Mouse (Mus musculus) layer of hippocampus, postnatal 36 days (tissue): ENCODE measurements at regions not wholly inside any gene's neighbourhood (a gene's known extent, or its start where the extent isn't known, plus 50 kb on each side); places are given as distances from the start of the nearest gene placed in this dataset.
"Not testable (repeated sequence)": the region's sequence is repeated elsewhere in the genome, so short reads cannot be mapped to it uniquely, and the experiment has no call there.

Source experiments
- DNase-seq, 2 experiments: peaks; one replicate each; pipeline ENCODE4 v3.0.0; 2022

GRCm38 (mm10) chr16:30778078-30778477, 178.6 kb downstream of the Fam43a start:
- DNase-seq: no peak

GRCm38 (mm10) chr16:30778945-30779344, 179.4 kb downstream of the Fam43a start:
- no peak for DNase-seq

GRCm38 (mm10) chr16:30784261-30784660, 184.7 kb downstream of the Fam43a start:
- no peak for DNase-seq

GRCm38 (mm10) chr16:30784949-30785348, 185.4 kb downstream of the Fam43a start:
- no peak for DNase-seq

- DNase-seq: no peak
Observed at GRCm38 (mm10) chr16:30786060-30786459, 186.5 kb downstream of the Fam43a start.

- DNase-seq: no peak
Observed at GRCm38 (mm10) chr16:30787351-30787750, 187.8 kb downstream of the Fam43a start.

GRCm38 (mm10) chr16:30788321-30788781, 188.8 kb downstream of the Fam43a start:
- no peak for DNase-seq

- no peak for DNase-seq
Observed at GRCm38 (mm10) chr16:30788944-30789781, 189.6 kb downstream of the Fam43a start.

GRCm38 (mm10) chr16:30790036-30790435, 190.5 kb downstream of the Fam43a start:
- no peak for DNase-seq

- no peak for DNase-seq
Observed at GRCm38 (mm10) chr16:30790551-30791001, 191.1 kb downstream of the Fam43a start.

GRCm38 (mm10) chr16:30791048-30791855, 191.7 kb downstream of the Fam43a start:
- DNase-seq: no peak

- DNase-seq: no peak
Observed at GRCm38 (mm10) chr16:30792738-30793377, 193.3 kb downstream of the Fam43a start.

GRCm38 (mm10) chr16:30793378-30793753, 193.8 kb downstream of the Fam43a start:
- DNase-seq: no peak

GRCm38 (mm10) chr16:30793856-30794255, 194.3 kb downstream of the Fam43a start:
- DNase-seq: no peak

GRCm38 (mm10) chr16:30795501-30795904, 196.0 kb downstream of the Fam43a start:
- no peak for DNase-seq

GRCm38 (mm10) chr16:30796103-30796502, 196.6 kb downstream of the Fam43a start:
- DNase-seq: no peak

- no peak for DNase-seq
Observed at GRCm38 (mm10) chr16:30797006-30797405, 197.5 kb downstream of the Fam43a start.

- no peak for DNase-seq
Observed at GRCm38 (mm10) chr16:30797973-30798471, 198.5 kb downstream of the Fam43a start.

GRCm38 (mm10) chr16:30798536-30798935, 199.0 kb downstream of the Fam43a start:
- no peak for DNase-seq

- no peak for DNase-seq
Observed at GRCm38 (mm10) chr16:30799699-30800483, 200.4 kb downstream of the Fam43a start.

- DNase-seq: no peak
Observed at GRCm38 (mm10) chr16:30804018-30804417, 204.5 kb downstream of the Fam43a start.

- not testable (repeated sequence) for DNase-seq
Observed at GRCm38 (mm10) chr16:30806206-30806605, 206.7 kb downstream of the Fam43a start.
